Mouse (Mus musculus) testis, adult 2 months (tissue): ENCODE results near the gene Zpr1. TPM values are rescaled to one million over a fixed set of nuclear protein-coding genes. Genes with fewer than 3 reads are reported as not detected.

ENCODE experiments used
- H3K27ac ChIP-seq: fragments of 200-500 bp; 2 replicates; pipeline ENCODE4 v1.5.1; 2012; ENCODE audit warnings: low read depth, low read length; ENCODE audit not compliant: control insufficient read depth, insufficient read depth
- H3K27me3 ChIP-seq: fragments of 200-500 bp; 2 replicates; pipeline ENCODE4 v1.6.1; 2012; ENCODE audit warnings: mild to moderate bottlenecking, low read length, moderate library complexity; ENCODE audit not compliant: control insufficient read depth, insufficient read depth
- H3K36me3 ChIP-seq: fragments of 200-500 bp; 2 replicates; pipeline ENCODE4 v1.6.1; 2012; ENCODE audit warnings: mild to moderate bottlenecking, low read length; ENCODE audit not compliant: control insufficient read depth, insufficient read depth
- H3K4me1 ChIP-seq: fragments of 200-500 bp; 2 replicates; pipeline ENCODE4 v1.6.1; 2012; ENCODE audit warnings: low read length; ENCODE audit not compliant: control insufficient read depth, insufficient read depth
- H3K4me3 ChIP-seq: fragments of 200-500 bp; 2 replicates; pipeline ENCODE4 v1.5.1; 2012; ENCODE audit warnings: low read depth, mild to moderate bottlenecking, low read length, moderate library complexity, mixed read lengths; ENCODE audit not compliant: control insufficient read depth
- CTCF ChIP-seq: fragments of 200-500 bp; IDR thresholded peaks from 2 replicates; pipeline ENCODE4 v1.5.1; 2012; ENCODE audit warnings: low read depth, mild to moderate bottlenecking, inconsistent platforms, low read length, moderate library complexity; ENCODE audit not compliant: control insufficient read depth, insufficient read depth, insufficient replicate concordance
- POLR2A ChIP-seq: fragments of 200-500 bp; IDR thresholded peaks from 2 replicates; pipeline ENCODE4 v1.6.1; 2012; ENCODE audit warnings: low read depth, mild to moderate bottlenecking, inconsistent platforms, low read length, moderate library complexity; ENCODE audit not compliant: control insufficient read depth
- polyA plus RNA-seq: library from polyadenylated mRNA; depleted of rRNA; stranded (reverse); fragments of >200 nt; gene quantifications from 2 replicates; pipeline ENCODE4 v1.2.3, GENCODE M21; 2012

The Zpr1 gene
- polyA plus RNA-seq, 1 experiment = 46.5 TPM

DNA sequence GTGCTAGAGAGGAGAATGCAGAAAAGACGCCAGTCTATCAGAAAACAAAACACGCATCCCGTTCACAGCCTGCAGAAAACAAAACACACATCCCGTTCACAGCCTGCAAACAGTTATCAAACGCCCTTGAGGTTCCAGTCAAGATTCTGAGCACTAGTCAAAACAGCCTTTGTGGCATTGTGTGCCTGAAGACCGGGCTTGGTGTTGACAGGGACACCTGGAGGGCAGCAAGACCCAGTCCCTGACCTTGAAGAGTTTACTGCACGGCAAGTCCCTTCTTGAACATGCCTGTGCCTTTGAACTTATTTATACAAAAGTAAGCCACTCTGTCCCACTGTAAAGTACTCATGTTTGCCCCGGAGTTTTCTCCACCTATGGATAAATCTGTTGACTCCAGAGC lies 29.3 kb upstream of the Zpr1 start:
- H3K36me3 ChIP-seq = no peaks in the 10 kb centered on the region
- H3K4me3 ChIP-seq = no peak overlapping the region
- TF ChIP-seq POLR2A (no peak), CTCF (no peak)
- H3K27me3 ChIP-seq = no peaks in the 10 kb centered on the region
- no peak overlapping the region for H3K27ac ChIP-seq
- H3K4me1 ChIP-seq = no peaks in the 10 kb centered on the region

- Histone ChIP-seq H3K4me1 (no peaks in the 10 kb centered on the region), H3K4me3 (no peak overlapping the region), H3K27me3 (no peaks in the 10 kb centered on the region), H3K36me3 (no peaks in the 10 kb centered on the region), H3K27ac (no peak overlapping the region)
- TF ChIP-seq CTCF (peak; percentile 45; the same call in 1 of the 2 replicates), POLR2A (no peak)
Measured at GRCm38 (mm10) chr9:46246752-46247324, 26.0 kb upstream of the Zpr1 start.

GRCm38 (mm10) chr9:46256177-46256576 lies 16.7 kb upstream of the Zpr1 start:
- no peaks in the 10 kb centered on the region for H3K27me3 ChIP-seq
- H3K27ac ChIP-seq = no peak overlapping the region
- TF ChIP-seq CTCF = no peak
- no peak for TF ChIP-seq POLR2A

GRCm38 (mm10) chr9:46256658-46257385 lies 16.0 kb upstream of the Zpr1 start:
- TF ChIP-seq CTCF (no peak), POLR2A (no peak)
- Histone ChIP-seq H3K4me1 (no peaks in the 10 kb centered on the region), H3K27me3 (no peaks in the 10 kb centered on the region), H3K4me3 (no peak overlapping the region), H3K27ac (no peak overlapping the region), H3K36me3 (no peaks in the 10 kb centered on the region)

More at GRCm38 (mm10) chr9:46256177-46256576, 16.7 kb upstream of the Zpr1 start:
- Histone ChIP-seq H3K4me1 (no peaks in the 10 kb centered on the region), H3K36me3 (no peaks in the 10 kb centered on the region), H3K4me3 (no peak overlapping the region)

GRCm38 (mm10) chr9:46257546-46257945 lies 15.3 kb upstream of the Zpr1 start:
- no peak overlapping the region for H3K27ac ChIP-seq

GRCm38 (mm10) chr9:46259111-46259510 lies 13.8 kb upstream of the Zpr1 start:
- Histone ChIP-seq H3K4me1 (no peaks in the 10 kb centered on the region), H3K27me3 (no peaks in the 10 kb centered on the region), H3K4me3 (no peak overlapping the region), H3K36me3 (no peaks in the 10 kb centered on the region), H3K27ac (no peak overlapping the region)
- TF ChIP-seq POLR2A = no peak
- no peak for TF ChIP-seq CTCF

More at GRCm38 (mm10) chr9:46257546-46257945, 15.3 kb upstream of the Zpr1 start:
- H3K36me3 ChIP-seq = no peaks in the 10 kb centered on the region
- TF ChIP-seq POLR2A (no peak), CTCF (no peak)
- H3K4me3 ChIP-seq = no peak overlapping the region
- no peaks in the 10 kb centered on the region for H3K4me1 ChIP-seq
- no peaks in the 10 kb centered on the region for H3K27me3 ChIP-seq

DNA sequence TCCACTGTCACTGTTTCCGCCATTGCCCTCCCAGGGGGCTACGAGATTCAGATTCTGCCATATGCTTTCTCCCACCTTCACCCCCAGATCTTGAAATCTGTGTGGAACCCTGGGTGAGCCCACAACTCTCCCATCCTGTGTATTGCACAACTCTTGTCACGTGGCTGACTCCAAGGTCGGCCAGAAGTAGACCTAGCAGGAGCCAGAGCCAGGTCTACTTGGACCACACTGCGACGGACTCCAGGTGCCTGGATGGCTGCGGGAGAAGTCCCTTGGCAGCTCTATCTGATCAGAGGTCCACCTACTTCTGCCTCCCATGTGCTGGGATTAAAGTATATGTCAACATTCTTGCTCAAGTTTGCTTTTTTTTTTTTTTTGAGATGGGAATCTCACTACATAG lies 11.7 kb upstream of the Zpr1 start:
- TF ChIP-seq CTCF (no peak), POLR2A (no peak)
- no peak overlapping the region for H3K4me3 ChIP-seq
- no peaks in the 10 kb centered on the region for H3K27me3 ChIP-seq
- no peak overlapping the region for H3K27ac ChIP-seq
- H3K36me3 ChIP-seq = no peaks in the 10 kb centered on the region
- no peaks in the 10 kb centered on the region for H3K4me1 ChIP-seq

DNA sequence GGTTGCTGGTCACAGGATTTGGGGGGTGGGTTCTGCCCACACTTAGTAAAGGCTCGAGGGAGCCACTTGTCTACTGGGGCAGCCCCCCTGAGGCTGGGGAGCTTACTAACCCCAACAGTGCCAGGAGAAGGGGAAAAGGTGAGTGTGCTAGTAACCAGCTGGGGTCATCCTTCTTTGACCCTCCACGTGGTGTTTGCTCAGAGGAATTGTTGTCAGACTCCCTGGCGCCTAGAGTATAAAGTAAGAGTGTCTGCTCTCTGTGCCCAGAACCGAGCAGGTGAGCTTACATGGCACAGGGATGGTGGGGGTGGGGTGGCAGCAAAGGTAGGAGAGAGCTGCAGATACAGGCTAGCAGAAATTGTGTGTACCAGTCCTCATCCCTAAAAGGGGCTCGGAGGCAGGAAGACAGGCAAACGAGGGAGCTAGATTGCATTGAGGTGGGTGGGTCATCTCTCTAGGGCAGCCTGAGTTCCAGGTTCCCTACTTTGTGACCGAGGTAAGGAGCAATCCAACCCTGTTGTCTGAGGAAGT lies 4.5 kb upstream of the Zpr1 start, which contains the start of gene Apoa5:
TSS of gene Apoa5 (plus strand) at position 291 of the 531 bp plus-strand sequence.
- no peaks in the 10 kb centered on the region for H3K27me3 ChIP-seq
- H3K27ac ChIP-seq = no peak within 1 kb of the TSS
- no peaks in the 10 kb centered on the region for H3K36me3 ChIP-seq
- H3K4me1 ChIP-seq = peaks cover 2% of the 10 kb centered on the region; the same call in 1 of the 2 replicates
- H3K4me3 ChIP-seq = no peak within 1 kb of the TSS
- TF ChIP-seq CTCF = no peak
- no peak for TF ChIP-seq POLR2A
